Mouse (Mus musculus): ENCODE measurements around the gene 2410004P03Rik. TPM values are rescaled to one million over a fixed set of nuclear protein-coding genes. Genes with fewer than 3 reads are reported as not detected.
A peak's percentile ranks its signal among the peaks of the same experiment; 100 is the strongest.
"Not testable (repeated sequence)": the region's sequence is repeated elsewhere in the genome, so short reads cannot be mapped to it uniquely, and the experiment has no call there.

Gene 2410004P03Rik
- total and polyA plus RNA-seq, 2 experiments from 2014 or later: 7.8 to 8.6 TPM

DNA sequence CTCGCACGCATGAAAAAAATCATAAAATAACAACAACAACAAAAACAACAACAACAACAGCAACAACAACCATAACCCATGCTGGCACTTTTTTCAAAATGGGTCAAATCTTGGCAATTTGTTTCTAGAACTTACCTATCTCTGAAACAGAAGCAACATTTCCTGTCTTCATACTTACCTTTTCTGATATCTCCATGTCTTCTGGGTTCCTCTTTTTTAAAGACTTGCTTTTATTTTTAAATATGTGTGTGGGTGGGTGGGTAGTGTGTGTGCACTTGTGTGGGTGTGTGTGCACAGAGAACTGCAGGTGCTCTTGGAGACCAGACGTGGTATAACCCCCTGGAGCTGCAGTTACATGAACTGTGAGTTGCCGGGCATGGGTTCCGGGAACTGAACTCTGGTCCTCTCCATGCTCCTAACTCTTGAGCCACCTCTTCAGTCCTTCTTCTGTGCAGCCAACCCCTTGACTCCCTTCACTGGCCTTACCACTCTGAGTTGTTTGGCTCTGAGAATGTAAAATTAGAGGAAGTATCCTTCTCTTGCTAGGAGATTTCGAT, 13.1 kb upstream of the 2410004P03Rik start:
- no peaks in the 10 kb centered on the region for H3K4me1 ChIP-seq (ENCODE audit: insufficient read depth, low read length)
- TF ChIP-seq CTCF (IDR thresholded peaks at IDR 0.05; ENCODE audit: low read depth): no peak
- ATAC-seq (no peak), DNase-seq (ENCODE audit: low spot score) (no peak)
- no peaks in the 10 kb centered on the region for H3K27me3 ChIP-seq (ENCODE audit: insufficient read depth, low read length)
- 90% methylated on average over 6 of the region's 6 CpGs for WGBS
- no peaks in the 10 kb centered on the region for H3K9me3 ChIP-seq (ENCODE audit: low read length)
- H3K9ac ChIP-seq (replicated peaks; ENCODE audit: low read length): no peak overlapping the region
- no peaks in the 10 kb centered on the region for H3K36me3 ChIP-seq (ENCODE audit: insufficient read depth, low read length)
- H3K4me2 ChIP-seq (ENCODE audit: low read depth, low read length): no peak overlapping the region
- no peak overlapping the region for H3K27ac ChIP-seq
- H3K4me3 ChIP-seq (ENCODE audit: low read length): no peak overlapping the region

DNA sequence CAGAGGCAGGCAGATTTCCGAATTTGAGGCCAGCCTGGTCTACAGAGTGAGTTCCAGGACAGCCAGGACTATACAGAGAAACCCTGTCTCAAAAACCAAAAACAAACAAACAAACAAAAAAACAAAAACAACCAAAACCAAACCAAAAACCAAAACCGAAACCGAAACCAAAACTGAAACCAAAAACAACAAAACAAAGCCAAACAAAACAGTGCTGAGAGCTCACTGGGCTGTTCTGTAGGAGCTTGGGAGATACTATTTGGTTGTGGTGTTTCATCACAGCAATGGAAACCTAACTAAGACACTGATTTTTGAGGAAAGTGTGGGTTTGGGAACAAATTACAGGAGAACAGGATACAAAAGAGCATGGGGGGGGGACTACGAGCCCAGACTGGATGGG, 10.6 kb upstream of the 2410004P03Rik start:
- WGBS: 83% methylated on average over 4 of the region's 4 CpGs
- ATAC-seq (no peak), DNase-seq (ENCODE audit: low spot score) (no peak)
- no peak overlapping the region for H3K9ac ChIP-seq (replicated peaks; ENCODE audit: low read length)
- no peaks in the 10 kb centered on the region for H3K9me3 ChIP-seq (ENCODE audit: low read length)
- H3K27ac ChIP-seq: no peak overlapping the region
- no peak overlapping the region for H3K4me2 ChIP-seq (ENCODE audit: low read depth, low read length)
- H3K36me3 ChIP-seq (ENCODE audit: insufficient read depth, low read length): no peaks in the 10 kb centered on the region
- H3K4me3 ChIP-seq (ENCODE audit: low read length): no peak overlapping the region
- no peak for TF ChIP-seq CTCF (IDR thresholded peaks at IDR 0.05; ENCODE audit: low read depth)
- H3K27me3 ChIP-seq (ENCODE audit: insufficient read depth, low read length): no peaks in the 10 kb centered on the region
- no peaks in the 10 kb centered on the region for H3K4me1 ChIP-seq (ENCODE audit: insufficient read depth, low read length)

GRCm38 (mm10) chr12:17021125-17021524, 9.6 kb upstream of the 2410004P03Rik start:
- not testable (repeated sequence) for H3K9ac ChIP-seq (replicated peaks; ENCODE audit: low read length); H3K4me1 ChIP-seq (ENCODE audit: insufficient read depth, low read length); DNase-seq (ENCODE audit: low spot score); ATAC-seq; H3K27me3 ChIP-seq (ENCODE audit: insufficient read depth, low read length); H3K4me2 ChIP-seq (ENCODE audit: low read depth, low read length); H3K9me3 ChIP-seq (ENCODE audit: low read length); H3K36me3 ChIP-seq (ENCODE audit: insufficient read depth, low read length); H3K27ac ChIP-seq; H3K4me3 ChIP-seq (ENCODE audit: low read length)
- WGBS: 93% methylated on average over 4 of the region's 4 CpGs

- Histone ChIP-seq H3K36me3 (ENCODE audit: insufficient read depth, low read length) (no peaks in the 10 kb centered on the region), H3K9ac (replicated peaks; ENCODE audit: low read length) (no peak overlapping the region), H3K4me2 (ENCODE audit: low read depth, low read length) (no peak overlapping the region), H3K9me3 (ENCODE audit: low read length) (no peaks in the 10 kb centered on the region), H3K27ac (no peak overlapping the region), H3K27me3 (ENCODE audit: insufficient read depth, low read length) (no peaks in the 10 kb centered on the region), H3K4me3 (ENCODE audit: low read length) (no peak overlapping the region), H3K4me1 (ENCODE audit: insufficient read depth, low read length) (no peaks in the 10 kb centered on the region)
- peak; percentile 72 for DNase-seq (ENCODE audit: low spot score)
- 29% methylated on average over 4 of the region's 4 CpGs for WGBS
- no peak for ATAC-seq
- TF ChIP-seq CTCF (IDR thresholded peaks at IDR 0.05; ENCODE audit: low read depth): peak; percentile 73
Measured at GRCm38 (mm10) chr12:17018468-17018867, 6.9 kb upstream of the 2410004P03Rik start.

- no peak for TF ChIP-seq CTCF (IDR thresholded peaks at IDR 0.05; ENCODE audit: low read depth)
- ATAC-seq (no peak), DNase-seq (ENCODE audit: low spot score) (no peak)
- no peak overlapping the region for H3K9ac ChIP-seq (replicated peaks; ENCODE audit: low read length)
- H3K4me2 ChIP-seq (ENCODE audit: low read depth, low read length): no peak overlapping the region
- no peaks in the 10 kb centered on the region for H3K9me3 ChIP-seq (ENCODE audit: low read length)
- no peaks in the 10 kb centered on the region for H3K36me3 ChIP-seq (ENCODE audit: insufficient read depth, low read length)
- H3K4me3 ChIP-seq (ENCODE audit: low read length): no peak overlapping the region
- no peak overlapping the region for H3K27ac ChIP-seq
- 81% methylated on average over 2 of the region's 2 CpGs for WGBS
- no peaks in the 10 kb centered on the region for H3K27me3 ChIP-seq (ENCODE audit: insufficient read depth, low read length)
- no peaks in the 10 kb centered on the region for H3K4me1 ChIP-seq (ENCODE audit: insufficient read depth, low read length)
Measured at GRCm38 (mm10) chr12:17015711-17016110, 4.2 kb upstream of the 2410004P03Rik start.

DNA sequence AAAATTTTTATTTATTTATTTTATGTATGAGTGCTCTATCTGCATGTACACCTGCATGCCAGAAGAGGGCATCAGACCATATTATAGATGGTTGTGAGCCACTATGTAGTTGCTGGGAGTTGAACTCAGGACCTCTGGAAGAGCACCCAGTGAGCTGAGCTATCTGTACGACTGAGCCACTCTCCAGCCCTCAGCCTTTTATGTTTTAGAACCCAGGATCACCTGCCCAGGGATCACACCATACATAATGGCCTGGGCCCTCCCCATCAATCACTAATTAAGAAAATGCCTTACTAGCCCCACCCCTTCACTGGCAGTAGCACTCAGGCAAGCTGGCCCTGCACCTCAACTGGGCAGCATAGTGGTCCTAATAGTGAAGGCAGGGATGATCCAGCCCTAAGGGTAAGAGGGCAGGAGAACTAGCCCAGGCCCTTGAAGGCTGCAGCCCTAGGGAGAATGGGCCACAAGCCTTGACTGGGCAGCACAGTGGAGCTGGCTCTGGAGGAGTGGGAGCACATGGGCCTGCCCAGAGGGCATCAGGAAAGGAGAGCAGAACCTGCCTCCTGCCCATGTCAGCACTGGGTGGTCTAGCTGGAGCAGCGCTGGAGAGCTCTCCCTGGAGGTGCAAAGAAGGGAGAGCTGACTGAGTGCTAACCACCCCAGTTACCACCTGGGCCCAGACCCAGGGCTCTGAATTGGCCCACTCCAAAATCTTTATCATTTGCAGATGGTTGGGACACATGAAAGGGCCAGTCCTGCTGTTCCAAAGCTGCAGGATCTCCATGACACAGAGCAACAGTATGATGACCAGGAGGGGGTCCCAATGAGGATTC, 756 bp upstream of the 2410004P03Rik start:
- peak; percentile 28; the same call in 1 of the 2 replicates for ATAC-seq
- no peak for DNase-seq (ENCODE audit: low spot score)
- Histone ChIP-seq H3K36me3 (ENCODE audit: insufficient read depth, low read length) (no peaks in the 10 kb centered on the region), H3K4me3 (ENCODE audit: low read length) (no peak overlapping the region), H3K27ac (no peak overlapping the region), H3K9me3 (ENCODE audit: low read length) (no peaks in the 10 kb centered on the region), H3K4me1 (ENCODE audit: insufficient read depth, low read length) (no peaks in the 10 kb centered on the region), H3K27me3 (ENCODE audit: insufficient read depth, low read length) (no peaks in the 10 kb centered on the region), H3K4me2 (ENCODE audit: low read depth, low read length) (no peak overlapping the region), H3K9ac (replicated peaks; ENCODE audit: low read length) (no peak overlapping the region)
- no peak for TF ChIP-seq CTCF (IDR thresholded peaks at IDR 0.05; ENCODE audit: low read depth)
- WGBS: 65% methylated on average over 2 of the region's 2 CpGs

GRCm38 (mm10) chr12:17009466-17009865, 2.1 kb downstream of the 2410004P03Rik start:
- no peak overlapping the region for H3K27ac ChIP-seq
- H3K9me3 ChIP-seq (ENCODE audit: low read length): no peaks in the 10 kb centered on the region
- no peaks in the 10 kb centered on the region for H3K36me3 ChIP-seq (ENCODE audit: insufficient read depth, low read length)
- no peak for ATAC-seq
- no peaks in the 10 kb centered on the region for H3K27me3 ChIP-seq (ENCODE audit: insufficient read depth, low read length)
- no peak overlapping the region for H3K9ac ChIP-seq (replicated peaks; ENCODE audit: low read length)
- WGBS: 94% methylated on average over 6 of the region's 6 CpGs
- no peak overlapping the region for H3K4me2 ChIP-seq (ENCODE audit: low read depth, low read length)
- no peak overlapping the region for H3K4me3 ChIP-seq (ENCODE audit: low read length)
- TF ChIP-seq CTCF (IDR thresholded peaks at IDR 0.05; ENCODE audit: low read depth): peak; percentile 25
- no peaks in the 10 kb centered on the region for H3K4me1 ChIP-seq (ENCODE audit: insufficient read depth, low read length)
- no peak for DNase-seq (ENCODE audit: low spot score)
